In the genomic region with DNA sequence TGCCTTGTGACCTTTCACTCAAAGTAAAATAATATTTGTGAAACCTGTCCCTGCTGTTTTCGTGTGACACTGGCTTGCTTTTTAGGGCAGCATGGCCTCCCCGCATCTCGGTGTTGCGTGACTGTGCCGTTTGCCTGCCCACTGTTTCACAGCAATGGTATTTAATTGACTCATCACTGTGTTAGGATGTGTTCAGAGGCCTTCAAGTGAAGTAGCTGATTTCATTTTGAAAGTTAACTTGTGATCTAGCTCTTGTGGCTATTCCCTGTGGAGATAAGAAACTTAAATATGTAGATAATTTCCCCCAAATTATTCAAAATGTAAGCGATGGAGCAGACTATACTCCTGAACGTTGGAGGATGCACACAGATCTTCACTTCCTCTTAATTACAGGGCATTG, we compare ENCODE assay signal across 23 mouse cellular contexts.
A peak's percentile ranks its signal among the peaks of the same experiment; 100 is the strongest.
DNase-seq lines count a peak whose midpoint lies in the region; ATAC-seq and TF ChIP-seq lines count a peak whose summit lies in the region.
"Had no signal": no experiment of that assay in that cellular context is flagged by ENCODE, and none has a peak within 500 bp of the region (broad histone marks: within the 10 kb centered on the region; RNA-seq: fewer than 3 reads in every experiment).

No protein-coding gene starts in this region.

- H3K9me3 ChIP-seq in heart, embryonic 11.5 days (replicated peaks; ENCODE audit: control insufficient read depth, low read length), result no peaks in the 10 kb centered on the region
- H3K9me3 ChIP-seq: embryonic facial prominence, embryonic 13.5 days; forebrain, embryonic 13.5 days; G1E; heart, embryonic 13.5 days; hindbrain, embryonic 15.5 days had no signal

- in situ Hi-C loops in Patski (cut with MboI; ENCODE audit: low pct_unique_long_range_greater_than_20kb), result no loop called here

- no peaks in the 10 kb centered on the region for H3K36me3 ChIP-seq in heart, embryonic 11.5 days (ENCODE audit: control insufficient read depth, insufficient read depth, low read length)
- H3K36me3 ChIP-seq: embryonic facial prominence, embryonic 13.5 days; G1E; hindbrain, embryonic 15.5 days had no signal

- H3K27ac ChIP-seq in heart, embryonic 11.5 days (ENCODE audit: low read depth, low read length), result no peak overlapping the region
- H3K27ac ChIP-seq in embryonic fibroblast, embryonic 13.5 days (ENCODE audit: insufficient read depth, low read length), result peak overlapping the region; percentile 32; the same call in 1 of the 2 replicates
- H3K27ac ChIP-seq: embryonic facial prominence, embryonic 13.5 days; forebrain, embryonic 13.5 days; heart, embryonic 13.5 days; hindbrain, embryonic 15.5 days had no signal

- peaks cover 25% of the 10 kb centered on the region for H3K4me1 ChIP-seq in heart, embryonic 11.5 days (ENCODE audit: control insufficient read depth, insufficient read depth, low read length)
- peaks cover 6% of the 10 kb centered on the region for H3K4me1 ChIP-seq in embryonic fibroblast, embryonic 13.5 days (ENCODE audit: control insufficient read depth, insufficient read depth, low read length)
- H3K4me1 ChIP-seq: embryonic facial prominence, embryonic 13.5 days; forebrain, embryonic 13.5 days; hindbrain, embryonic 15.5 days had no signal

- H3K9ac ChIP-seq in heart, embryonic 11.5 days (ENCODE audit: low read depth, low read length), result no peak overlapping the region
- H3K9ac ChIP-seq: embryonic facial prominence, embryonic 13.5 days; forebrain, embryonic 13.5 days; forebrain, postnatal 0 days; heart, embryonic 13.5 days; hindbrain, embryonic 15.5 days had no signal

- TF ChIP-seq POLR2A in embryonic fibroblast, embryonic 13.5 days (IDR thresholded peaks at IDR 0.05; ENCODE audit: low read depth, low read length), result no peak

- peak; percentile 53 for DNase-seq in heart, adult 11 months
- DNase-seq in B cell, adult 2 months, result peak; percentile 11 to 26
- peak; percentile 17 for DNase-seq in Patski (ENCODE audit: low read depth, low spot score)
- DNase-seq in frontal cortex, adult 2 months (ENCODE audit: extremely low spot score in 1 of 2, low spot score in 1 of 2), result no peak
- no peak for DNase-seq in layer of hippocampus, adult 8-10 months (ENCODE audit: low spot score in 2 of 2)
- DNase-seq in spleen, adult 18-20 months, result no peak
- DNase-seq: adrenal gland, postnatal 10 days; cerebellum, adult 11-12 months; cerebellum, adult 9-10 months; cerebellum, postnatal 25 days; forebrain, postnatal 0 days; gastrocnemius, postnatal 10 days; heart, postnatal 36 days; kidney, adult 11 months; kidney, adult 9 months had no signal

- POLR2A ChIA-PET in Patski (lab: Charles Lee), result no interaction called here

- H3K4me3 ChIP-seq in heart, embryonic 11.5 days (ENCODE audit: low read depth, low read length), result no peak overlapping the region
- no peak overlapping the region for H3K4me3 ChIP-seq in embryonic fibroblast, embryonic 13.5 days (ENCODE audit: insufficient read depth, low read length)
- H3K4me3 ChIP-seq: embryonic facial prominence, embryonic 13.5 days; forebrain, embryonic 13.5 days; heart, embryonic 13.5 days; hindbrain, embryonic 15.5 days had no signal

- no peaks in the 10 kb centered on the region for H3K27me3 ChIP-seq in heart, embryonic 11.5 days (ENCODE audit: control insufficient read depth, insufficient read depth, low read length)
- H3K27me3 ChIP-seq in Patski, result no peaks in the 10 kb centered on the region
- H3K27me3 ChIP-seq: embryonic facial prominence, embryonic 13.5 days; forebrain, embryonic 13.5 days; heart, embryonic 13.5 days; hindbrain, embryonic 15.5 days had no signal

- no peak for ATAC-seq in heart, embryonic 11.5 days (replicated peaks; ENCODE audit: insufficient number of reproducible peaks, low FRiP score, low TSS enrichment)
- ATAC-seq in Patski, result peak; percentile 80
- ATAC-seq: forebrain, embryonic 13.5 days; forebrain, postnatal 0 days; inflammation-experienced regulatory T-cells, adult 6 months had no signal

- CTCF ChIA-PET in Patski (lab: Charles Lee), result interaction anchor here (1.2 kb wide), 1 partner anchor 24 kb away, joined by 3 read pairs; no protein-coding TSS in a partner anchor

- no peak overlapping the region for H3K4me2 ChIP-seq in heart, embryonic 11.5 days
- H3K4me2 ChIP-seq: embryonic facial prominence, embryonic 13.5 days; forebrain, embryonic 13.5 days; heart, embryonic 13.5 days; hindbrain, embryonic 15.5 days had no signal

- WGBS in heart, embryonic 11.5 days (ENCODE audit: insufficient replicate concordance), result 79% methylated on average over 7 of the region's 7 CpGs

- TF ChIP-seq CTCF in Patski (IDR thresholded peaks at IDR 0.05), result no peak
- TF ChIP-seq CTCF in embryonic fibroblast, embryonic 13.5 days (IDR thresholded peaks at IDR 0.05; ENCODE audit: borderline replicate concordance, insufficient read depth, low read length), result no peak

Comparison
In these comparisons a context has a peak if more than half of its experiments do, and no peak if none do; other contexts are left out.
1. DNase-seq: peak in heart, adult 11 months (single experiment), B cell, adult 2 months (2 of 2) and Patski (single experiment); none in frontal cortex, adult 2 months (0 of 2), layer of hippocampus, adult 8-10 months (0 of 2) and spleen, adult 18-20 months (0 of 2).